Mouse (Mus musculus) midbrain, embryonic 16.5 days (tissue): ENCODE results near the gene Plekhh2. TPM values are rescaled to one million over a fixed set of nuclear protein-coding genes. Genes with fewer than 3 reads are reported as not detected.

ENCODE experiments used
- ATAC-seq: fragments of 200-750 bp; cut with Nextera tagmentation; 2 replicates; pipeline ENCODE4 v1.8.0; 2017; ENCODE audit warnings: moderate TSS enrichment
- H3K27ac ChIP-seq: fragments of 300-500 bp; sonication (generic); 2 replicates; pipeline ENCODE4 v1.5.1; 2014; ENCODE audit warnings: mild to moderate bottlenecking, low read length, mixed read lengths
- H3K27me3 ChIP-seq: fragments of 300-500 bp; sonication (generic); 2 replicates; pipeline ENCODE4 v1.6.1; 2014; ENCODE audit warnings: low read depth, low read length, mixed read lengths; ENCODE audit not compliant: control insufficient read depth, insufficient read depth
- H3K36me3 ChIP-seq: fragments of 300-500 bp; sonication (generic); 2 replicates; pipeline ENCODE4 v1.6.1; 2014; ENCODE audit warnings: mild to moderate bottlenecking, low read length, moderate library complexity, mixed read lengths; ENCODE audit not compliant: control insufficient read depth, insufficient read depth
- H3K4me1 ChIP-seq: fragments of 300-500 bp; sonication (generic); 2 replicates; pipeline ENCODE4 v1.6.1; 2014; ENCODE audit warnings: mild to moderate bottlenecking, low read length, mixed read lengths; ENCODE audit not compliant: control insufficient read depth, insufficient read depth
- H3K4me2 ChIP-seq: fragments of 300-500 bp; sonication (generic); 2 replicates; pipeline ENCODE4 v1.6.1; 2014; ENCODE audit warnings: mild to moderate bottlenecking, low read length, mixed read lengths
- H3K4me3 ChIP-seq: fragments of 300-500 bp; sonication (generic); 2 replicates; pipeline ENCODE4 v1.5.1; 2014; ENCODE audit warnings: low read depth, mild to moderate bottlenecking, low read length, moderate library complexity, mixed read lengths
- H3K9ac ChIP-seq: fragments of 300-500 bp; sonication (generic); 2 replicates; pipeline ENCODE4 v1.6.1; 2014; ENCODE audit warnings: low read depth, low read length, mixed read lengths
- H3K9me3 ChIP-seq: fragments of 300-500 bp; sonication (generic); replicated peaks from 2 replicates; pipeline ENCODE4 v1.6.1; 2014; ENCODE audit warnings: mild to moderate bottlenecking, low read length, mixed read lengths; ENCODE audit not compliant: control insufficient read depth, poor library complexity, severe bottlenecking
- WGBS: fragments of 180-500 bp; shearing (Covaris S2); extraction: QIAGEN DNeasy Blood & Tissue Kit; methylation state at CpG from one replicate; pipeline ENCODE4 v1.1.7; 2014; 5-methylcytosine and 5-hydroxymethylcytosine counted together
- polyA plus RNA-seq: library from polyadenylated mRNA; unstranded; fragments of >200 nt; fragmentation: Nextera tagmentation; extraction: Ambion mirVana; gene quantifications from 2 replicates; pipeline ENCODE4 v1.2.1, GENCODE M21; 2015

Plekhh2 gene
- polyA plus RNA-seq, 1 experiment from 2014 or later: 2.3 TPM

DNA sequence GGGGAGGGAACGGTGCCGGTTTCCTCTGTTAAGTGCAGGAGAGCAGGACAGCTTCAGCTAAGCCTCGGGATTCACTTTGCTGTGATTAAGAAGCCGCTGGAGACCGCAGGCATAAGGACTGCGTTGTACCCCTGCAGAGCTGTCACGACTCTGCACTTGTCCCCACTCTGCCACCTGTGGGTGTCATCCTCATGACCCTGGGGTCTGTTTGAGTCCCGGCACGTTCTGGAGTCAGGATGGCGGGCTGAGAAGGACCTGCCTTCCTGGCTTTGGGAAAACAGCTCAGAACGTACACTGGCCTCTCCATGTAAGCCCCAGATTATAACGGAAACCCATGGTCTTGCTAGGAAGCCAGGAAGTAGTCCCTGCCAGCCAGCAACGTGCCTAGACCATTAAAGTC lies 95.3 kb downstream of the Plekhh2 start:
- Histone ChIP-seq H3K36me3 (no peaks in the 10 kb centered on the region), H3K27ac (no peak overlapping the region), H3K4me1 (no peaks in the 10 kb centered on the region), H3K4me2 (no peak overlapping the region), H3K9me3 (no peaks in the 10 kb centered on the region), H3K4me3 (no peak overlapping the region), H3K27me3 (no peaks in the 10 kb centered on the region), H3K9ac (no peak overlapping the region)
- 48% methylated on average over 13 of the region's 13 CpGs for WGBS
- ATAC-seq: no peak

- no peaks in the 10 kb centered on the region for H3K9me3 ChIP-seq
- no peak overlapping the region for H3K9ac ChIP-seq
- ATAC-seq: no peak
- H3K4me1 ChIP-seq: no peaks in the 10 kb centered on the region
- H3K36me3 ChIP-seq: no peaks in the 10 kb centered on the region
- H3K4me2 ChIP-seq: no peak overlapping the region
- no peaks in the 10 kb centered on the region for H3K27me3 ChIP-seq
- H3K4me3 ChIP-seq: no peak overlapping the region
- no peak overlapping the region for H3K27ac ChIP-seq
- WGBS: 71% methylated on average over 5 of the region's 5 CpGs
Observed at GRCm38 (mm10) chr17:84607617-84608016, 95.9 kb downstream of the Plekhh2 start.

DNA sequence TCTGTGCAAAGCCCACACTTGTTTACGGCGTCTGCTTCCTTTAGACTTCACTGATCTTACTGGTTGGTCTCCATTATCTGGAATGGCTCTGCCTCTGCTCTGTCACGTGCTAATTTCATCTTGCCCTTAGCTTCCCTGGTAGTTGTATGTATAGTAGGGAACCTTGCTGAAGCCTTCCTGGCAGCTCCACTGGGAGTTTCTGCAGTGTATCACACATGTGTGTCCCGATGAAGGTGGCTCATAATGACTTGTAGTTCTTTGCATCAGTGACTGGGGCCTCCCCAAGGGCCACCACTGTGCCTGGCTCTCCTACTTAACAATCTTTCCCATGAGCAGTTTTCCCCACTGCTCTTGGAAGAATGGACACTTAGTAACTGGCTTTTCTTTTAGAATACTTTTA lies 96.9 kb downstream of the Plekhh2 start:
- Histone ChIP-seq H3K27me3 (no peaks in the 10 kb centered on the region), H3K4me3 (no peak overlapping the region), H3K4me1 (no peaks in the 10 kb centered on the region), H3K4me2 (no peak overlapping the region), H3K9me3 (no peaks in the 10 kb centered on the region), H3K27ac (no peak overlapping the region), H3K9ac (no peak overlapping the region), H3K36me3 (no peaks in the 10 kb centered on the region)
- ATAC-seq: no peak
- WGBS: 74% methylated on average over 4 of the region's 4 CpGs

DNA sequence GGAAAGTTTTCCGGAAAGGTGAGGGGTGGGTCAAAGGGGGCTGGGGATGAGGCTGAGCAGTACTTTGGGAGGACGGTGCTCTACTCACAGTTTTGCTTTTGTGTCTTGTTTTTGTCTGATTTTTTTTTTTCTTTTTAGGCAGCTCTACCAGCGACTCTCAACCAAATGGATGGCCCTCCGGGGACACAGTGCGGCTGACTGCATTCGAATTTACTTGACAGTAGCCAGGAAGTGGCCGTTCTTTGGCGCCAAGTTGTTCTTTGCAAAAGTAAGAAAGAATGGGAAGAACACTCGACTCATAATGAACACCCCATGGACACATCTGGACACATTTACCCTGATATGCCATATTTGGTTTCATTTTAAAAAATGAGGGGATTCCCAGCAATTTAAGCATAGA lies 99.8 kb downstream of the Plekhh2 start:
- no peak overlapping the region for H3K4me2 ChIP-seq
- H3K36me3 ChIP-seq: no peaks in the 10 kb centered on the region
- H3K4me3 ChIP-seq: no peak overlapping the region
- H3K27me3 ChIP-seq: no peaks in the 10 kb centered on the region
- ATAC-seq: no peak
- no peak overlapping the region for H3K27ac ChIP-seq
- H3K4me1 ChIP-seq: no peaks in the 10 kb centered on the region
- no peaks in the 10 kb centered on the region for H3K9me3 ChIP-seq
- no peak overlapping the region for H3K9ac ChIP-seq
- WGBS: 92% methylated on average over 9 of the region's 9 CpGs

- H3K9me3 ChIP-seq: no peaks in the 10 kb centered on the region
- ATAC-seq: no peak
- no peak overlapping the region for H3K27ac ChIP-seq
- H3K27me3 ChIP-seq: no peaks in the 10 kb centered on the region
- no peak overlapping the region for H3K9ac ChIP-seq
- 87% methylated on average over 7 of the region's 7 CpGs for WGBS
- no peaks in the 10 kb centered on the region for H3K4me1 ChIP-seq
- no peaks in the 10 kb centered on the region for H3K36me3 ChIP-seq
- H3K4me3 ChIP-seq: no peak overlapping the region
- no peak overlapping the region for H3K4me2 ChIP-seq
Observed at GRCm38 (mm10) chr17:84611971-84612370, 100.3 kb downstream of the Plekhh2 start.

DNA sequence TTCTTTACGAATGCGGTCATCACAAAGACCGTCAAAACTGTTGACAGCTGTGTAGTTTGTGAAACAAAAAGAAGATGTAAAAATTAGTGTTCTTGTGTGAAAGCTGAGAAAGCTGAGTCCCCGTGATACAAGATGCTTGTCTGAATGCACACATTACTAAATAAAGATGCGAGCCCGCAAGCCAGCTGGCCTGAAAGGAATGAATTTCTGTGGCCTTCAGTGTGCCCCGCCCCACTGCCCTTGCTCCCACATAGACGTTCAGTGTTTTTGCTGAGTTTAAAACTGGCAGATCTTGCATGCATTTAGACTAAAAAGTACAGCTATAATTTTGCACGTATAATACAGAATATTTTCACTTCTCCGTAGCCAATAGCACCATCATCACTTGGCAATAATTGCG lies 104.1 kb downstream of the Plekhh2 start:
- 81% methylated on average over 11 of the region's 11 CpGs for WGBS
- no peaks in the 10 kb centered on the region for H3K27me3 ChIP-seq
- no peak overlapping the region for H3K27ac ChIP-seq
- ATAC-seq: no peak
- no peaks in the 10 kb centered on the region for H3K9me3 ChIP-seq
- no peaks in the 10 kb centered on the region for H3K4me1 ChIP-seq
- no peak overlapping the region for H3K4me2 ChIP-seq
- no peak overlapping the region for H3K9ac ChIP-seq
- H3K36me3 ChIP-seq: no peaks in the 10 kb centered on the region
- no peak overlapping the region for H3K4me3 ChIP-seq

GRCm38 (mm10) chr17:84616526-84617074 lies 104.9 kb downstream of the Plekhh2 start:
- Histone ChIP-seq H3K4me3 (no peak overlapping the region), H3K27me3 (no peaks in the 10 kb centered on the region), H3K36me3 (no peaks in the 10 kb centered on the region), H3K9ac (no peak overlapping the region), H3K4me1 (no peaks in the 10 kb centered on the region), H3K9me3 (no peaks in the 10 kb centered on the region), H3K4me2 (no peak overlapping the region), H3K27ac (no peak overlapping the region)
- no peak for ATAC-seq
- WGBS: 84% methylated on average over 6 of the region's 6 CpGs

- Histone ChIP-seq H3K4me3 (no peak overlapping the region), H3K4me1 (no peaks in the 10 kb centered on the region), H3K36me3 (no peaks in the 10 kb centered on the region), H3K27ac (no peak overlapping the region), H3K27me3 (no peaks in the 10 kb centered on the region), H3K9me3 (no peaks in the 10 kb centered on the region), H3K4me2 (no peak overlapping the region), H3K9ac (no peak overlapping the region)
- WGBS: 93% methylated on average over 6 of the region's 6 CpGs
- ATAC-seq: no peak
Observed at GRCm38 (mm10) chr17:84617953-84618352, 106.3 kb downstream of the Plekhh2 start.

DNA sequence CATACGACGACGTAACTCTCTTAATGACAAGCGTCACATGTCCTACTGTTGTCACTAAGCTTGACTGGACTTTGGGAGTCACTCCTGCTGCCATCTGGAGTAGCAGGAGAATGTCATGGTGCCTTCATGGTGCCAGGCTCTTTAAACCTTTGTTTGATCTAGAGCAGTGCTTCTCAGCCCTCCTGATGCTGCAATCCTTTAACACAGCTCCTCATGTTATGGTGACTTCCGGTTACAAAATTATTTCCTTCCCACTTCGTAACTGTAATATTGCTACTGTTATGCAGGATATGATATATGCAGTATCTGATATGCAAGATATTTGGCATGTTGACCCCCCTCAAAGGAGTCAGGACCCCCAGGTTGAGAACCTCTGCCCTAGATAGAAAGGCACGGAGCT lies 107.4 kb downstream of the Plekhh2 start:
- Histone ChIP-seq H3K9me3 (no peaks in the 10 kb centered on the region), H3K36me3 (no peaks in the 10 kb centered on the region), H3K4me1 (no peaks in the 10 kb centered on the region), H3K27ac (no peak overlapping the region), H3K9ac (no peak overlapping the region), H3K4me2 (no peak overlapping the region), H3K27me3 (no peaks in the 10 kb centered on the region), H3K4me3 (no peak overlapping the region)
- ATAC-seq: no peak
- WGBS: 83% methylated on average over 7 of the region's 7 CpGs
